Mouse (Mus musculus): ENCODE measurements around the gene Vmn1r78. TPM values are rescaled to one million over a fixed set of nuclear protein-coding genes. Genes with fewer than 3 reads are reported as not detected.

Vmn1r78 gene
- polyA plus RNA-seq (2015; fragmentation: Nextera tagmentation; extraction: Ambion mirVana) = not detected in 2 replicates

DNA sequence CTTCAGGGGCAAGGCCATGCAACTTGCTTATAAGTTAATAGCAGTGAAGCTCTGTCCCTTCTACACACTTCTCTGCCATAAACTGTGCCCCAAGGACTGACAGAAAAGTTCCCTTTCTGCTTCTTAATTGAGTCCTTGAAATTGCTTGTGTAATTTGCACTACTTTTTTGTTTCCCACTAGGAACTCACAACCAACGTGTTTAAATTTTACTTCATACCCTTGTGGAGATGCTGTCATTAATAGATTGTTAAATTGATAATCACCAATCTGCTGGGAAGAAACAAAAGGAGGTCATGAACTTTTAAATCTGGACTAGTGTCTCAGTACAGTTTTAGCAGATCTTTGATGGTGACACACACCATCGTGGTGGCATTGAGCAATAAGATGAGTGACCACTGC, at the start of gene Vmn1r78:
Gene Vmn1r78 (plus strand): TSS at position 301 of the 400 bp plus-strand sequence.

GRCm38 (mm10) chr7:12170979-12171378, 20.9 kb downstream of the Vmn1r78 start, which contains the start of gene Vmn1r79:
TSS of gene Vmn1r79 (plus strand) at chr7:12171279.

GRCm38 (mm10) chr7:12188986-12189385, 38.9 kb downstream of the Vmn1r78 start, which contains the start of gene Vmn1r80:
TSS of gene Vmn1r80 (plus strand) at chr7:12189286.

Other genes with a start within 250 kb of the Vmn1r78 start
- not detected in 2 replicates for gene Vmn1r76, start 212.0 kb upstream of the Vmn1r78 start, polyA plus RNA-seq (2015; fragmentation: Nextera tagmentation; extraction: Ambion mirVana)
- gene Vmn1r77, start 113.5 kb upstream of the Vmn1r78 start, polyA plus RNA-seq (2015; fragmentation: Nextera tagmentation; extraction: Ambion mirVana) = not detected in 2 replicates
- not detected in 2 replicates for gene Vmn1r79, start 21.0 kb downstream of the Vmn1r78 start, polyA plus RNA-seq (2015; fragmentation: Nextera tagmentation; extraction: Ambion mirVana)
- not detected in 2 replicates for gene Vmn1r80, start 39.0 kb downstream of the Vmn1r78 start, polyA plus RNA-seq (2015; fragmentation: Nextera tagmentation; extraction: Ambion mirVana)
- not detected in 2 replicates for gene Vmn1r81, start 118.0 kb downstream of the Vmn1r78 start, polyA plus RNA-seq (2015; fragmentation: Nextera tagmentation; extraction: Ambion mirVana)
- gene Vmn1r82, start 150.2 kb downstream of the Vmn1r78 start, polyA plus RNA-seq (2015; fragmentation: Nextera tagmentation; extraction: Ambion mirVana) = not detected in 2 replicates
- gene Vmn1r83, start 179.2 kb downstream of the Vmn1r78 start, polyA plus RNA-seq (2015; fragmentation: Nextera tagmentation; extraction: Ambion mirVana) = not detected in 2 replicates
- not detected in 2 replicates for gene Vmn1r84, start 219.0 kb downstream of the Vmn1r78 start, polyA plus RNA-seq (2015; fragmentation: Nextera tagmentation; extraction: Ambion mirVana)